Mouse (Mus musculus): Measurements from ENCODE around the gene Scp2. TPM values are rescaled to one million over a fixed set of nuclear protein-coding genes. Genes with fewer than 3 reads are reported as not detected.

The Scp2 gene
- polyA plus RNA-seq, 1 experiment from 2014 or later: 231 TPM

DNA sequence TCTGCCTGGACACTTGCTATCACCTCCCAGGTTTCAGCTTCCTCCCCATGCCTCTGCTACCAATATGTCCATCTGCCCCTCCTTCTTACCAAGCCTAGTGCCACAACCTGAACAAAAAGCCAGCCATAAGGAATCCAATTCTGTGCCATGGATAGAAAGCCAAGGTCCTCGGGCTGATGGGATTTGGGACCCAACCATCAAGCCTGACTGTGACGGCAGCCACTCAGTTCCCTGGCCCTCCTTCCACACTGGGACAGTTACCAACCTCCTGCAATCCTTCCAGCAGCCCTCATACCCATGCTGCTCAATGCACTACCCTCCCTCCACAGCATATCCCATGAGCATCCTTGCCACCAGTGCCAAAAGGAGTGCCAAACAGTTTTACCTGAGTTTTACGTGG lies 128.5 kb downstream of the Scp2 start:
- H3K27me3 ChIP-seq (replicated peaks; ENCODE audit: control insufficient read depth, insufficient read depth, low read length): no peaks in the 10 kb centered on the region; the same call in 1 of the 2 replicates
- no peaks in the 10 kb centered on the region for H3K4me1 ChIP-seq (replicated peaks; ENCODE audit: control insufficient read depth, insufficient read depth, low read length)
- no peaks in the 10 kb centered on the region for H3K9me3 ChIP-seq (ENCODE audit: control insufficient read depth, low read length)
- DNase-seq (ENCODE audit: low spot score): no peak
- ATAC-seq (replicated peaks; ENCODE audit: low FRiP score): no peak
- H3K9ac ChIP-seq (ENCODE audit: low read depth, low read length): no peak overlapping the region
- 82% methylated on average over 3 of the region's 3 CpGs for WGBS
- no peaks in the 10 kb centered on the region for H3K36me3 ChIP-seq (ENCODE audit: control insufficient read depth, insufficient read depth, low read length)
- no peak overlapping the region for H3K27ac ChIP-seq (ENCODE audit: low read depth, low read length)
- no peak overlapping the region for H3K4me3 ChIP-seq (ENCODE audit: low read depth, low read length)
- no peak overlapping the region for H3K4me2 ChIP-seq

GRCm38 (mm10) chr4:108015067-108015765 lies 129.6 kb downstream of the Scp2 start:
- Histone ChIP-seq H3K36me3 (ENCODE audit: control insufficient read depth, insufficient read depth, low read length) (no peaks in the 10 kb centered on the region), H3K4me3 (ENCODE audit: low read depth, low read length) (no peak overlapping the region), H3K9ac (ENCODE audit: low read depth, low read length) (no peak overlapping the region), H3K27me3 (replicated peaks; ENCODE audit: control insufficient read depth, insufficient read depth, low read length) (no peaks in the 10 kb centered on the region; the same call in 1 of the 2 replicates), H3K4me1 (replicated peaks; ENCODE audit: control insufficient read depth, insufficient read depth, low read length) (no peaks in the 10 kb centered on the region), H3K9me3 (ENCODE audit: control insufficient read depth, low read length) (no peaks in the 10 kb centered on the region), H3K4me2 (no peak overlapping the region), H3K27ac (ENCODE audit: low read depth, low read length) (no peak overlapping the region)
- ATAC-seq (replicated peaks; ENCODE audit: low FRiP score) (peak; percentile 72), DNase-seq (ENCODE audit: low spot score) (no peak)
- 57% methylated on average over 14 of the region's 14 CpGs for WGBS

DNA sequence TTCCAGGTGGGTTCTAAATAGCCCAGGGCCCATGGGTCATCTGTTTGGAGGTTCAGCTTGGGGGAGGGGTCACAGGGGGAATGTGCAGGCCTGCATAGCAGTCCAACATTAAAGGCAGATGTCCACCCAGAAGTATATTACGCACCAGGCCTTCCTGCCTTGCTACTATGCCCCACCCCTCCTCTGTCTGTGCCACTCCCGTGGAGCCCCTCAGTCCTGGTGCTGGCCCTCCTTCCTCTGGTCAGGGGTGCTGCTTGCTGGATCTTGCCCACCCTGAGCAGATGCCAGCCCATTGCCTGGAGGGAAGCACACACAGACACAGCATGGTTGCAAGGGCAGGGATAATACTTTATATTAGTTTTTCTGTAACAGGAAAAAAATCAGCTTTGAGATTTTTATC lies 130.3 kb downstream of the Scp2 start:
- no peak overlapping the region for H3K27ac ChIP-seq (ENCODE audit: low read depth, low read length)
- 70% methylated on average over 2 of the region's 2 CpGs for WGBS
- no peaks in the 10 kb centered on the region for H3K4me1 ChIP-seq (replicated peaks; ENCODE audit: control insufficient read depth, insufficient read depth, low read length)
- H3K36me3 ChIP-seq (ENCODE audit: control insufficient read depth, insufficient read depth, low read length): no peaks in the 10 kb centered on the region
- DNase-seq (ENCODE audit: low spot score) (no peak), ATAC-seq (replicated peaks; ENCODE audit: low FRiP score) (no peak)
- no peak overlapping the region for H3K4me3 ChIP-seq (ENCODE audit: low read depth, low read length)
- H3K9me3 ChIP-seq (ENCODE audit: control insufficient read depth, low read length): no peaks in the 10 kb centered on the region
- no peak overlapping the region for H3K4me2 ChIP-seq
- H3K9ac ChIP-seq (ENCODE audit: low read depth, low read length): no peak overlapping the region
- no peaks in the 10 kb centered on the region; the same call in 1 of the 2 replicates for H3K27me3 ChIP-seq (replicated peaks; ENCODE audit: control insufficient read depth, insufficient read depth, low read length)

- no peak overlapping the region for H3K4me3 ChIP-seq (ENCODE audit: low read depth, low read length)
- ATAC-seq (replicated peaks; ENCODE audit: low FRiP score): peak; percentile 74
- H3K36me3 ChIP-seq (ENCODE audit: control insufficient read depth, insufficient read depth, low read length): no peaks in the 10 kb centered on the region
- H3K27ac ChIP-seq (ENCODE audit: low read depth, low read length): no peak overlapping the region
- no peak overlapping the region for H3K9ac ChIP-seq (ENCODE audit: low read depth, low read length)
- no peaks in the 10 kb centered on the region for H3K9me3 ChIP-seq (ENCODE audit: control insufficient read depth, low read length)
- WGBS: 56% methylated on average over 8 of the region's 8 CpGs
- H3K4me1 ChIP-seq (replicated peaks; ENCODE audit: control insufficient read depth, insufficient read depth, low read length): no peaks in the 10 kb centered on the region
- DNase-seq (ENCODE audit: low spot score): no peak
- H3K27me3 ChIP-seq (replicated peaks; ENCODE audit: control insufficient read depth, insufficient read depth, low read length): no peaks in the 10 kb centered on the region
- no peak overlapping the region for H3K4me2 ChIP-seq
Observed at GRCm38 (mm10) chr4:108008541-108008940, 136.3 kb downstream of the Scp2 start.

- Histone ChIP-seq H3K9me3 (ENCODE audit: control insufficient read depth, low read length) (no peaks in the 10 kb centered on the region), H3K27me3 (replicated peaks; ENCODE audit: control insufficient read depth, insufficient read depth, low read length) (no peaks in the 10 kb centered on the region), H3K9ac (ENCODE audit: low read depth, low read length) (no peak overlapping the region), H3K4me3 (ENCODE audit: low read depth, low read length) (no peak overlapping the region), H3K36me3 (ENCODE audit: control insufficient read depth, insufficient read depth, low read length) (no peaks in the 10 kb centered on the region), H3K4me2 (no peak overlapping the region), H3K4me1 (replicated peaks; ENCODE audit: control insufficient read depth, insufficient read depth, low read length) (no peaks in the 10 kb centered on the region), H3K27ac (ENCODE audit: low read depth, low read length) (no peak overlapping the region)
- ATAC-seq (replicated peaks; ENCODE audit: low FRiP score) (no peak), DNase-seq (ENCODE audit: low spot score) (no peak)
- WGBS: 77% methylated on average over 7 of the region's 7 CpGs
Observed at GRCm38 (mm10) chr4:108007532-108008103, 137.2 kb downstream of the Scp2 start.

- 75% methylated on average over 7 of the region's 7 CpGs for WGBS
- Histone ChIP-seq H3K27me3 (replicated peaks; ENCODE audit: control insufficient read depth, insufficient read depth, low read length) (no peaks in the 10 kb centered on the region), H3K9ac (ENCODE audit: low read depth, low read length) (no peak overlapping the region), H3K36me3 (ENCODE audit: control insufficient read depth, insufficient read depth, low read length) (no peaks in the 10 kb centered on the region), H3K4me1 (replicated peaks; ENCODE audit: control insufficient read depth, insufficient read depth, low read length) (no peaks in the 10 kb centered on the region), H3K27ac (ENCODE audit: low read depth, low read length) (no peak overlapping the region), H3K4me2 (no peak overlapping the region), H3K4me3 (ENCODE audit: low read depth, low read length) (no peak overlapping the region), H3K9me3 (ENCODE audit: control insufficient read depth, low read length) (no peaks in the 10 kb centered on the region)
- no peak for DNase-seq (ENCODE audit: low spot score)
- ATAC-seq (replicated peaks; ENCODE audit: low FRiP score): no peak
Observed at GRCm38 (mm10) chr4:108005328-108005727, 139.5 kb downstream of the Scp2 start.

DNA sequence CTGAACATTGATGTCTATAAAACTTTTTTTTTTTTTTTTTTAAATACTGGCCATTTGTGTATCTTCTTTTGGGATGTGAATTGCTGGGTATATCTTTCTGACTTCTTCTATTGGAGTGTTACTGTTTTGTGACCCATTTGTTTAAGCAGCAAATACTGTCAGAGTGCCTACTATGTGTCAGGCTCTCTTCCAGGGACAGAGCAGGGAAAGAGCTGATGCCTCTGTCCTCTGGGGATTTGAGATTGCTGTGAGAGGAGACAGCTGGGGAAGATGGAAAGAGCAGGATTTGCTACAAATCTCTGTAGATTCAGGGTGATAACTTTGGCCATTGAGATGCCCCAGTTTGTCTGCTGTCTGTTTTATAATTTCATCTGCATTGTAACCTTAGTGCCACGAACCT lies 145.4 kb downstream of the Scp2 start:
- Histone ChIP-seq H3K4me2 (no peak overlapping the region), H3K4me1 (replicated peaks; ENCODE audit: control insufficient read depth, insufficient read depth, low read length) (no peaks in the 10 kb centered on the region)

DNA sequence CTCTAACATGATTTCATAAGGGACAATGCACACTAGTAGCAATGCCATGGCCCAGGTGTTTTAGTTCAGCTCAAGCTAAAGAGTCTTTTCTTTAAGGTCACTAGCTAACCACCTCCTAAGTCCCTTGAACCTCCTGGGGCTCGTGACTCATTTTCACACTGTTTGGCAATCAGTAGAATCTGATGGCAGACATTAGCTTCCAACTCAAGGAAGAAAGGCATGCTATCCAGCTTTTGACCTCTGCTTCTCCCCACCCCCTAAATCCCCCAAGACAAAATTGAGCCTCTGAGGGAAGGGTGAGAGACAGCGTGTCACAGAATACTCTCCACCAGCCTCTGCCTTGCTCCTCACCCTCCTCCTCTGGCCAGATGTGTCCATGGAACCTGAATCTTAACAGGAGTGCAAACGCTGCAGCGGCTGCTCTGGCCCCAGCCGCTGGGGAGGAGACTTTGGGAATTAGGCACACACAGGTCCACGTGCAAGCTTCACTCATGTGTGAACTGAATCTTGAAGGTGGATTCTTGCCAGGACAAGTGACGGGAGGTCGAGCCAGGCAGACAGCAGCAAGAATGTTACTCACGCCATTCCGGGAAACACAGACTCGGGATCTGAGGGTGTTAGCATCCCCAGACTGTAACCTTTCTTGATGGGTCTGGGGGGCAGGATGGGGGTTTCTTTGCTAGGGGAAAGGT lies 146.0 kb downstream of the Scp2 start:
- Histone ChIP-seq H3K36me3 (ENCODE audit: control insufficient read depth, insufficient read depth, low read length) (no peaks in the 10 kb centered on the region), H3K27me3 (replicated peaks; ENCODE audit: control insufficient read depth, insufficient read depth, low read length) (no peaks in the 10 kb centered on the region), H3K27ac (ENCODE audit: low read depth, low read length) (no peak overlapping the region), H3K4me2 (no peak overlapping the region), H3K9ac (ENCODE audit: low read depth, low read length) (no peak overlapping the region), H3K9me3 (ENCODE audit: control insufficient read depth, low read length) (no peaks in the 10 kb centered on the region), H3K4me3 (ENCODE audit: low read depth, low read length) (no peak overlapping the region), H3K4me1 (replicated peaks; ENCODE audit: control insufficient read depth, insufficient read depth, low read length) (no peaks in the 10 kb centered on the region)
- DNase-seq (ENCODE audit: low spot score) (no peak), ATAC-seq (replicated peaks; ENCODE audit: low FRiP score) (no peak)
- WGBS: 52% methylated on average over 11 of the region's 11 CpGs

More for the DNA sequence above, 145.4 kb downstream of the Scp2 start:
- Histone ChIP-seq H3K9me3 (ENCODE audit: control insufficient read depth, low read length) (no peaks in the 10 kb centered on the region), H3K4me3 (ENCODE audit: low read depth, low read length) (no peak overlapping the region), H3K9ac (ENCODE audit: low read depth, low read length) (no peak overlapping the region), H3K27me3 (replicated peaks; ENCODE audit: control insufficient read depth, insufficient read depth, low read length) (no peaks in the 10 kb centered on the region), H3K36me3 (ENCODE audit: control insufficient read depth, insufficient read depth, low read length) (no peaks in the 10 kb centered on the region), H3K27ac (ENCODE audit: low read depth, low read length) (no peak overlapping the region)
- ATAC-seq (replicated peaks; ENCODE audit: low FRiP score) (no peak), DNase-seq (ENCODE audit: low spot score) (no peak)
- WGBS: 67% methylated on average over 1 of the region's 1 CpGs
